Mouse (Mus musculus) ES-E14 (cell line): ENCODE data around the gene Fntb. TPM values are rescaled to one million over a fixed set of nuclear protein-coding genes. Genes with fewer than 3 reads are reported as not detected.

Source experiments
- DNase-seq: peaks from one replicate; pipeline ENCODE4 v3.0.0-alpha.2; 2013; ENCODE audit warnings: low read depth, low spot score
- H3K27ac ChIP-seq: 2 replicates; pipeline ENCODE4 v1.5.1; 2012; ENCODE audit warnings: low read depth, mild to moderate bottlenecking, low read length, moderate library complexity, mixed read lengths; ENCODE audit not compliant: poor library complexity, insufficient read depth, severe bottlenecking
- H3K36me3 ChIP-seq: 2 replicates; pipeline ENCODE4 v1.6.1; 2012; ENCODE audit warnings: mild to moderate bottlenecking, low read length, moderate library complexity, mixed read lengths; ENCODE audit not compliant: control insufficient read depth, poor library complexity, insufficient read depth, severe bottlenecking
- H3K4me1 ChIP-seq, 2 experiments: fragments of 150-350 bp in 1 of 2; sonication (generic) in 1 of 2; 2 replicates each; pipeline ENCODE4 v1.6.1; 2012; ENCODE audit warnings: low read length in 2 of 2, mild to moderate bottlenecking in 1 of 2, mixed read lengths in 1 of 2; ENCODE audit not compliant: control insufficient read depth in 2 of 2, insufficient read depth in 2 of 2, poor library complexity in 1 of 2
- H3K4me3 ChIP-seq, 2 experiments: fragments of 150-350 bp in 1 of 2; sonication (generic) in 1 of 2; 2 replicates each; pipeline ENCODE4 v1.5.1; 2012; ENCODE audit warnings: low read length in 2 of 2, low read depth in 1 of 2, mild to moderate bottlenecking in 1 of 2, mixed read lengths in 1 of 2; ENCODE audit not compliant: insufficient read depth in 1 of 2, poor library complexity in 1 of 2, severe bottlenecking in 1 of 2
- H3K9ac ChIP-seq: 2 replicates; pipeline ENCODE4 v1.6.1; 2012; ENCODE audit warnings: low read depth, mild to moderate bottlenecking, low read length, mixed read lengths; ENCODE audit not compliant: poor library complexity, insufficient read depth, severe bottlenecking
- H3K9me3 ChIP-seq: fragments of 150-350 bp; sonication (generic); 2 replicates; pipeline ENCODE4 v1.6.1; 2012; ENCODE audit warnings: low read depth, mild to moderate bottlenecking, low read length; ENCODE audit not compliant: control insufficient read depth, insufficient read depth
- CHD2 ChIP-seq: IDR thresholded peaks from 2 replicates; pipeline ENCODE4 v1.6.1; 2014; ENCODE audit warnings: mild to moderate bottlenecking, low read depth, low read length, inconsistent platforms
- HCFC1 ChIP-seq: IDR thresholded peaks from 2 replicates; pipeline ENCODE4 v1.6.1; 2012; ENCODE audit warnings: low read length, inconsistent platforms, borderline replicate concordance; ENCODE audit not compliant: insufficient read depth
- MAFK ChIP-seq: IDR thresholded peaks from 2 replicates; pipeline ENCODE4 v1.6.1; 2014; ENCODE audit warnings: mild to moderate bottlenecking, low read depth, low read length, inconsistent platforms; ENCODE audit not compliant: insufficient read depth
- ZC3H11A ChIP-seq: IDR thresholded peaks from 2 replicates; pipeline ENCODE4 v1.6.1; 2012; ENCODE audit warnings: low read depth, mild to moderate bottlenecking, inconsistent platforms, low read length, borderline replicate concordance
- ZNF384 ChIP-seq: IDR thresholded peaks from 2 replicates; pipeline ENCODE4 v1.6.1; 2012; ENCODE audit warnings: low read depth, low read length, inconsistent platforms
- in situ Hi-C, 2 experiments: fragments of 600-800 bp; cut with MboI; formaldehyde crosslinking; loops; one replicate each; pipeline ENCODE4 v1.15.1; 2025; ENCODE audit warnings: low sequenced_read_pairs in 2 of 2, inconsistent platforms in 1 of 2; ENCODE audit not compliant: unreplicated experiment in 2 of 2
- total RNA-seq: library from RNA; depleted of rRNA; stranded (reverse); fragments of 300-350 nt; gene quantifications from 2 replicates; pipeline ENCODE4 v1.2.3, GENCODE M21; 2012

The Fntb gene
- total RNA-seq, 1 experiment, result 24.0 TPM

DNA sequence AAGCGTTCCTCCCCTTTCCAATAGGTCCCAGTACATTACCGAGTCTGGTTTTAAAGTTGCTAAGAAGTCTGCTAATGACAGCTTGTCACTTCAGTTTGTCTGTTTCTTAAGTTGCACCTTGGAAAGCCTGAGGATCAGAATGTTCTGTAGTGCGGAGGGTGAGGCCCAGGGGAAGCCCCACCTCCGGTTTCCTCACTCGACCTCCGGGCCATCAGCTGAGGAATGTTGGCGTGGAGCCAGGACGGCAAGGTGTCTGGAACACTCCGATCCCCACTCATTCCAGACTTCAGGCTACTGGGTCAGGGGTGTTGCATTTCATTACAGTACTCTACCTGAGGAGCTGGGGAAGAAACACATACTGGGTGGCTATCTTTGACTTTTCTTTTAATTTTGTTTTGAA lies 118.4 kb downstream of the Fntb start:
- in situ Hi-C loops, result no loop called here
- Histone ChIP-seq H3K9me3 (no peaks in the 10 kb centered on the region), H3K9ac (no peak overlapping the region), H3K36me3 (peaks cover 5% of the 10 kb centered on the region; the same call in 1 of the 2 replicates), H3K27ac (peak overlapping the region; percentile 80), H3K4me1 (peaks cover 8 to 20% of the 10 kb centered on the region in 2 experiments), H3K4me3 (no peak overlapping the region)
- TF ChIP-seq ZNF384, result no peak
- TF ChIP-seq ZC3H11A, result no peak
- no peak for TF ChIP-seq HCFC1
- TF ChIP-seq CHD2, result no peak
- no peak for TF ChIP-seq MAFK
- DNase-seq, result peak; percentile 91

DNA sequence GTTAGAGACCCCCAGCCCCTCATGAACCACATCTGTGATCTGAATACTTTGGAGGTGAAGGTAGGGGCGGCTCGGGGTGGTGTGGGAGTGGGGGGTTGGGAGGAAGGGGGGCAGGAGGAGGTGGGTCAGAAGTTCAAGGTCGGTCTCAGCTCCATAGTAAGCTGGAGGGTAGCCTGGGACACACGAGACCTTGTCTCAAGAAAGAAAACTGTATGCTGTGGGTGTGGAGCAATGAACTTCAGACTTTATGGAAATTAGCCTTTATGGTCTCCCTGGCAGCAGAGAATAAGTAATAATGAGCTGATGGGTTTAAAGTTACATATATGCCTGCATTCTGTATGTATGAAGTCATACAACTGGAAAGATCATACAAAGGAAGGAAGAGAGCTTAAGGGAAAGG lies 119.7 kb downstream of the Fntb start:
- Histone ChIP-seq H3K4me3 (no peak overlapping the region), H3K36me3 (peaks cover 12% of the 10 kb centered on the region; the same call in 1 of the 2 replicates), H3K27ac (peak overlapping the region; percentile 45; the same call in 1 of the 2 replicates), H3K9me3 (no peaks in the 10 kb centered on the region), H3K4me1 (peaks cover 4 to 20% of the 10 kb centered on the region in 2 experiments), H3K9ac (no peak overlapping the region)
- TF ChIP-seq HCFC1, result no peak
- DNase-seq, result no peak
- in situ Hi-C loops, result no loop called here

DNA sequence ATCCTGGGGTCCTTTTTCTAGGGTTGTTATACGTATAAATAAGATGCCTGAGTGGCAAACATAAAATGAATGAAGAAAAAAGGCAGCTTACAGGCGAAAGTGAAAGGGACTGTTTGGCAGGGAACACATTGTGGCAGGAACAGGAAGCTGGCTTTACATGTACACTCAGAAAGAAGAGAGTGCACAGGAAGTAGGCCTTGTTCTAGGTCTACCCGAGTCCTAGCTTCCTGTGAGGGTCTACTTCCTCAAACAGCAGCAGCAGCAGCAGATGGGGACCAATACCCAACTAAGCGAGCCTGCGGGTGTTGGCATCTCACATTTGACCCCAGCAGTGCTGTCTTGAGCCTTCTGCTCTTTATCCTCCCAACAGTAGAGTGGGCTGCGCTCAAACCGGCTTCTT lies 121.4 kb downstream of the Fntb start:
- in situ Hi-C loops, result no loop called here
- Histone ChIP-seq H3K4me3 (no peak overlapping the region), H3K9ac (no peak overlapping the region), H3K36me3 (peaks cover 22% of the 10 kb centered on the region; the same call in 1 of the 2 replicates), H3K4me1 (peaks cover 4 to 20% of the 10 kb centered on the region in 2 experiments), H3K9me3 (no peaks in the 10 kb centered on the region), H3K27ac (no peak overlapping the region)
- no peak for DNase-seq
- TF ChIP-seq HCFC1, result no peak
- TF ChIP-seq MAFK, result no peak
- no peak for TF ChIP-seq CHD2
- TF ChIP-seq ZNF384, result no peak
- no peak for TF ChIP-seq ZC3H11A

DNA sequence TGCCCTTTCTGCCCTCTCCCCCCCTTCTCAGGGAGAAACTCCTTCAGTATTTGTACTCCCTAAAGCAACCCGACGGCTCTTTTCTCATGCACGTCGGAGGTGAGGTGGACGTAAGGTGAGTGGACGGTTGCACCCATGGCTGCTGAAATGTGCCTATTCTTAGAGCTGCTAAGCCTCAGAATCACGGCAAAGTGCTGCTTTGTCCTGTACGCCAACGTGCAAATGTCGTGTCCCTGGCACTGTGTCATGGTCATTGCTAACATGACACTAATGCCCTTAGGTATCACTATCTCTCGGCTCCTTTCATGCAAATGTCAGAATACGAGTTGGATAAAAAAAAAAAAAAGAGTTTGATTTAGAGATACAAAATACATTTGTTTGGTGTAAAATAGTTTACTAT lies 122.6 kb downstream of the Fntb start:
- Histone ChIP-seq H3K27ac (no peak overlapping the region; the same call in 1 of the 2 replicates), H3K4me1 (peaks cover 4 to 20% of the 10 kb centered on the region in 2 experiments), H3K9ac (no peak overlapping the region), H3K9me3 (no peaks in the 10 kb centered on the region), H3K4me3 (no peak overlapping the region), H3K36me3 (peaks cover 22% of the 10 kb centered on the region; the same call in 1 of the 2 replicates)
- no peak for DNase-seq
- in situ Hi-C loops, result no loop called here
- no peak for TF ChIP-seq HCFC1
- no peak for TF ChIP-seq MAFK
- no peak for TF ChIP-seq ZC3H11A
- no peak for TF ChIP-seq ZNF384
- no peak for TF ChIP-seq CHD2
